Mouse (Mus musculus) ovary, postnatal 10 days (tissue): ENCODE measurements around the gene Alad.

Experiments used
- DNase-seq: peaks from one replicate; pipeline ENCODE4 v3.0.0; 2022; ENCODE audit warnings: low spot score

Gene Alad

DNA sequence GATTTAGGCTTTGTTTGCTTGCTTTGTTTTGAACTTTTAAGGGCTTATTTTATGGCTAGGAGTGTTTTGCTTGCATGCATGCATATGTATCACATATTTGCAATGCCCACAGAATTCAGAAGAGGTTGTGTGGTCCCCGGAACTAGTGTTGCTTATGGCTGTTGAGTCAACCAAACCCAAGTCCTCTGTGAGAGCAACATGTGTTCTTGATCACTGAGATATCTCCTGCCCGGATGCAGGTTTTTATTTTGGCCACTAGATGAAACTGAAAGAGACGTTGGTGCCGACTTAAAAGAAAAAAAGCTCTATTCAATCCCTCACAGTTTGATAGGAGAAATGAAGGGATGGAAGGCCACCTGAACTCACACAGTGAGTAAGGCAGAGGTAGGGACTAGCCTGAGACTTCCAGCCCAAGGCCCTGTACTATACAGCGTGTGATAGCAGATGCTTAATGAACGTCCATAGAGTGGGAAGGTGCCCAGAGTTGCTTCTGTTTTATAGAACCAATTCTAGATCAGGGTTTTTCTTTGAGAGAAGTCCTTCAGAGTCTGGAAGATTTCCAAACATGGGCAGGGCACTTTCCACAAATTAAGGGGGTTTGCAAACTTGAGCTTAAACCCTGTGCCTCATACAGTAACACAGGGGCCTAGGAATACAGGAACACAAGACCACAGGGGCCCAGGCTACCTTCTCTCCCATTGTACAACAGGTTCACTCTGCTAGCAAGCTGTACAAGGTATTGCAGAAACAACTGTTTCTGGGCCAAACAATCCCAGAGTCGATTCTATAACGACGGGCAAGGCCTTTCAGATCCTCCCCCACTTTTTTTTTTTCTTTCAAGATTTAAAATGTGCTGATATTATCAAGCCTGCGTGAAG, 1.9 kb downstream of the Alad start:
- no peak for DNase-seq

DNA sequence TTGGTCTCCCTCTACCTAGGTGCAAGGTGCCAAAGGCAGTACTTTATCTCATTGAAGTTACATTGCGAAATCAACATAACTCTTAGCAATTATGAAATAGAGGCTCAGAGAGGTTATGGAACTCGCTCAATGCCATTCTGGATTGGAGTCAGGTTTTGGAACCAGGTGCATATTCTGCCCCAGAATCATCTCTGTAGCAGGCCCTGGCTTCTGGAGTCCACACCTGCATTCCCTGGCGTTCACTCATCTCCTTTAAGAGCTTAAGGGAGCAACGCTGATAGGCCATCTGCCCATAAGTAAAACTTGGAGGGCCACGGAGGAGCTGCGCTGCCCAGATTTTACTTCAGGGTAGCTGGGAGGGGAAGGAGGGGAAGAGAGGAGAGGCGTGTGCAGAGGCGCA, 2.7 kb downstream of the Alad start:
- DNase-seq, result no peak

DNA sequence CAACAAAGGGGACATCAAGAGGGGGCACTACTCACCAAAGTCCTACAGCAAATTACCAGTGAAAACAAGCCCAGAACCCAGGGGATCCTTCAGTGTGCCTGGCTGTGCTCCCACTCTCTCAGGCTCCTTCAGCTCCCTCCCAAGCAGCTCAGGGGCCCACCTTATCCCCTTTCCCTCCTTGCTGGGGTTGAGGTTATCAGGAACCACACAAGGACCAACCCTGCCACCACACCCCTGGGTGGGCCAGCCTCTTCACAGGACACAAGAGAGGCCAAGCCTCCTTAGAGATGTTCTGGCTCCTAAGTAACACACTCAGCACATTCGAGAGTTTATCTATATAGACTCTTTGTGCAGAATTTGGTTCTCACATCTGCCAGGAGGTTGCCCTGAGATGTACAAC, 3.1 kb downstream of the Alad start:
- DNase-seq, result no peak

DNA sequence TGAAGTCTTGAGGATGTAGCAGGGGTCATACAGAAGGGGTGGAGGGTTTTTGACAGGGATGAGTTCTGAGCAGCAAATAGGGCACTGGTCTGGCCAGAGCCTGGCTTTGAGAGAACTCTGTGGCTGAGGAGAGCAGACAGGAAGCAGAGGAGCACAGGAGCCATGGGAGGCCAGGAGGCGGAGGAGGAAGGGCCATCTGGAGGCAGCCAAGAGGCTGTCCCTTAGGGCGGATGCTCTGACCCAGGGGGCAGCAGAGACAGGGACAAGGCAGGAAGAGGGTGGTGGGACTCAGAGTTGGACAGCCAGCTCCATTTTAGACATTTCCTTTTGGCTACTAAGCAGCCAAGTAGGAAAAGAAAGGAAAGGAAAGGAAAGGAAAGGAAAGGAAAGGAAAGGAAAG, 3.6 kb downstream of the Alad start:
- no peak for DNase-seq

DNA sequence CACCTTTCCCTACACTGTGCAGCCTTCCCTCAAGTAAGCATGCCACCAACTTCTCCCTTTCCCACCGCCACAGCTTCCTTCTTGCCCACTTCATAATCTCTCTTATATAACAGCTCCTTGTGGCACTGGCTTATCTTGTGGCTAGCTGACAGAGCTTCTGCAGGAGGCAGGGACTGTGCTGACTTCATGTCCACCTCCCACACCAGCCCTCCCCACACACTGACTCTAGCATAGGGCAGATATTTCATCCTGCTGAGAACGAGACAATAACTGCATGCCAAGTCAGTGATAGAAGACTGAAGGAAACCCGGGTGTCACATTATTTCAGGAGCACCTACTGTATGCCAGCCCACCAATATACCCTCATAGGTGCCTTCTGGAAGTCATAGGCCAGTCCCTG, 4.2 kb downstream of the Alad start:
- no peak for DNase-seq

DNA sequence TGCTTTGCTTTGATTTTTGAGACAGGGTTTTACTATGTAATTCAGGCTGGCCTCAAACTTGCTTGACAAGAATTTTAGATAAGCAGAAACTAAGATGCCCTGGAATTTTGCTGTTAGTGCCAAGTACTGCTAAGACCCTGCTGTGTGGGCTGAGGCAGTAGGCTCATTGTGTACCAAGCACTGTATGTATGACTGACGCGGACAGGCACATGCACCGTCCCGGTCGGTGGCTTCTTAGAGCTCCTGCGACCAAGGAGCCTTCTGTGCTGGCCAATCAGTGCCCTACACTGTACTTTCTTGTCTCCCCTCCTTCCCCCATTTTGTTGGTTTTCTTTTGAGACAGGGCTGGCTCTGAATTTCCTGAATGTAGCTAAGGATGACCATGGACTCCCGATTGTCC, 4.7 kb downstream of the Alad start:
- DNase-seq, result no peak

DNA sequence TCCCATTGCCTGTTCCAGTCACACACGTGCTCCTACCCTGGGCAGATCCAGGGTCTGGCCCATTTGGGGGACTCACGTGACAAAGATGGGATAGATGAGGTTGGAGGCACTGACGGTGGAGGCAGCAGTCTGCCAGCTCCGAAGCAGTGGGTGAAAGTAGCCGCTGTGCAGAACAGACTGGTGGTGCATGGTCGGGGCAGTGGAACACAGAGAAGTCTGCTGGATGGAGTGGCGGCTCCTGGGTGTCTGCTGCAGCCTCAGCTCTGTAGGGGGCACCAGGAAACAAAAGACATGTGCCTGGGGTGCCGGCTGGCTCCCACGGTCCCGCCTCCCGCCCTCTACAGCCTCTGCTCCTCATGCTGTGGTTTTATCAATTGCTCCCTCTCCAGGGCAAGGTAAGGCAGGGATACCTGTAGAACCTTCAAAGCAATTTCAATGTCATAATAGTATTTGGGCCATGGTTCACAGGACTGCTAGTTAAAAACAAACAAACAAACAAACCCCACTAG, 5.7 kb downstream of the Alad start:
- no peak for DNase-seq

DNA sequence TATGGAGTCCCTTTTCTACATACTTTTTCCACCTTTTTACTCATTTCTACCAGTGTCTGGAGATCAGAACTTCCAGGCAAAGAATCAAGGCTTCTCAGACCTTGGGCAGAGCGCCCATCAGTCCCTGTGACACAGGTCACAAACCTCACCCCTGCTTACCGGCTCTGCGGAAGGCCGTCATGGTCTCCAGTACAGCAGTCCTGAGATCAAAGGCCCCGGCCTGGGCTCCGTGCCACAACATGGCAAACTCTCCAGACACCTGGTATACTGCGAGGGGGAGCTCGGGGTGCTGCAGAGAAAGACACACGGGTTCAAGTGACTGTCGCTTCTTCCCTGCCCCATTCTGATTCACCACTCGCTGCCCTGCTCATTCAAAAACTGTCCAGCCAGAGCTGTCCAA, 9.8 kb downstream of the Alad start:
- no peak for DNase-seq

DNA sequence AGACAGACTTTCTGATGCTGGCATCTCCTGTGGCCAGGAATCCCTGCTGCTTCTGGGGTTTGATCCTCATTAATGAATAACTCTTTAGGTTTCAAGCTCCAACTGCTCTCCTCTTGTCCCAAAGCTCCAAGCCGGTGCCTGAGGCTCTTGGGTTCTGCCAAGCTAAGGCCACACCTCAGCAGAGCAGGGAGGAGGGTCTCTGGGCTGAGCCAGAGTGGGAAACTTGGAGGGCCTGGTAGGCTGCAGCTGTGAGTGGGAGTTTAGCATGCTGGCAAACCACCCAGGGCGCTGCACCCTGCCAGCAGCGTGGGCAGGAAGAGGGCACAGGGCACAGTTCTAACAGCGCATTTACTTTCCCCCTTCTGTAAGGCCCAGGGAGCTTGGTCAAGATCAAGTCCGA, 10.9 kb downstream of the Alad start:
- no peak for DNase-seq

DNA sequence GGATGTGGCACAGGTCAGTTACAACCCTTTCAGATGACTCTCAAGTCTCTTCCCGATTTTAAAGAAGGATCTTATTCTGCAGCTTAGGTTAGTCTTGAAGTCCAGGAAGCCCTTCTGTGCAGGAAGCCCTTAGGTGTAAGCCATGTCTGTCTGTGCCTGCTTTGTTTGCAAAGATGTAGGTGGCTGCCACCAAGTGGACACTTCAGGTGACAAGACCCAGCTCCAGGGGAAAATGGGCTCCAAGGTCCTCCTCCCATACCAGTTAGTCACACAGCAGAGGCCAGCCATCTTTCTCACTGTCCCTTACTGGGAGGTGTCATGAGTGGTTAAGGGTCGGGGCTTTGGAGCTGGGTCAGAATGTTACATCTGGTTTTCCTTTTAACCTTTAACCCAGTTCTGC, 12.9 kb downstream of the Alad start:
- no peak for DNase-seq

DNA sequence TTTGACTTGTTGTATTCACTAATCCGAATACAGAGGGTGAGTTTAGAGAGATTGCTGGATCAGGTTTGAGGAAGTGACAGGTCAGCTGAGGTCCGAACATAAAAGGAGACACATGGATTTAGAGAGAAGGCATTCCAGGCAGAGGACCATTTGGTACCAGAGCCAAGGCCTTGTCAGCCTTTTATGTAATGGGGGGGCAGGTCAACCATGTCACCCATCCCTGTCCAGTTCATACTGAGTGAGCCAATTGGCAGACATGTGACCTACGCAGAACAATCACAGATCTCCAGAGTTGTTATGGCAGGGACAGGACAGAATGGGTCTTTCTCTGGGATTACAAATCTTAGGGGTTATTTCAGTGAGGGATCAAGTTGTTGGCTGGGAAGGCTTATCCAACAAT, 13.7 kb downstream of the Alad start:
- no peak for DNase-seq

DNA sequence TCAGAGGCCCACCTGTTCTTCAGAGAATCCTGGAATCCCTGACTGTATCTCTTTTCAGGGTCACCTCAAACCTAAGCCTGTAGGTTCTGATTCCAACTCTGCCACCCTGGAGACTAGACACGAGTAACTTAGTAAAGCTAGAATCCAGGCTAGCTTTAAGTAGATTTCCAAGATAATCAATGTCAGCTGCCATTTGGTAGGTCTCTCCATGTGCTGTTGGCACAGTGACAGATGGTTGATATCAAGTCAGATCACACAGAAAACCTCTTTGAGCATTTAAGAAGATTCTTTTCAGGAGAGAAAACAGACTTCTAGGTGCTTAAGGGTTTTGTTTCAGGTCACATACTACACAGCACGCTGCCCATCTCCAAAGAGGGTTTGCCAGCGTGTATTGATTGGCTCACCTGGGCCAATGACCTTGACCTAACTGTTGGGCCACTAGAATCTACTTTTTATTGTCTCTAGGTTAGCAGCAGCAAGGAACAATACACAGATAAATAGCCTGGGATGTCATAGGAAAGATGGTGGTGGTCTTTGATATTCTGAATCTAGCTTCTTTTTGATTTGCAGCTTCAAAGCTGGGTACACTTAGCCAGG, 16.2 kb downstream of the Alad start, which contains the start of gene Hdhd3:
Gene Hdhd3 (minus strand): TSS at position 94 of the 597 bp plus-strand sequence.
- no peak for DNase-seq

DNA sequence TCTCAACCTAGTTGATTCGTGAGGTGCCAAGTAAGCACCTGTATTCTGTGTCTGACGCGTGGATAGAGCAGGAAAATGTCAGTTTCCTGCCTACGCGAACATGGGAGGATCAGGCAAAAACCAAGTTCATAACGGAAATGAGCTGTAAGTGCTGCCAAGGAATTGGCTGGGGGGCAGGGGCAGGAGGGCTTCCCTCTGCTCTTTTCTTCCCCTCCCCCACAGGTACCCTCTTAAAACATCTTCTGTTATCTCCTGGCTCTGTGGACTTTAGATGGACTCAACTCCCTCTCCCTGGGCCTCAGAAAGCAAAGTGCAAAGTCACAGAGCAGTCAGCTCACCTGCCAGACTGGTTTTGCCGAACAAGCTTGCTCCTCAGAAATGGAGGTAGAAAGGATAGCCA, 16.7 kb downstream of the Alad start:
- DNase-seq, result no peak

DNA sequence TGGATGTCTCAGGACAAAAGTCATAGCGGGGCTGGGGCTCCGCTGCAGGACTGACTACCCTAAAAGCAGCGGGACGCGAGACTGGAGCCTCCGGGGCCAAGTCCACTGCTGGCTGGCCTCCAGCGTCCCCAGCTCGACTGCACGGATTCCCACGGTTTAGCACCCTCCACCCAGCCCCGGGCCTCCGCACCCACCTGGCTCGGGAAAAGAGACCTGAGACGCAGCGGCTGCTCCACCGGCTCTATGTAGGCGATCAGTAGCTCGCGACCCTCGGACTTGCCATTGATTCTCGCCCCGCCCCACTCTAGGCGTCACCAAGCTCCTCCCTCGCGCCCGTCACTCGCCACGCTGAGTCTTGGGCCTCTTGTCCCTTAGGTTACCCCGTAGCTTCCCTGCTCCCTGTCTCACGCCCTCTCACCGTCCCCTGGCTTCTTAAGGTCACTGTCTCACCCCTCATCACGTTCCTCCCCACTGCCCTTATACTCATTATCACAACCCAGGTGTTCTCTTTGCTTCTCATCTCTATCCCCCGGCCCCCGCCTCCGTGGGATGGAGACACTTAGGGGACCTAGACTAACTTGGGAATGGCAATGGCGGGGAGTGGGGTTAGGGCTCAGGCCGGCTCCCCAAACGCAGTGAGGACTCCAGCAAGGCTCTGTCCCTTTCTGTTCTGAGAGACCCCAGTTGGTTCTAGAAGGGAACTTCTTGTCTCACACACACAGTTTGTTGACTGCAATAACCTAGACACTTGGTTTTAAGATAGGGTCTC, 17.6 kb downstream of the Alad start:
- peak; percentile 75 for DNase-seq

DNA sequence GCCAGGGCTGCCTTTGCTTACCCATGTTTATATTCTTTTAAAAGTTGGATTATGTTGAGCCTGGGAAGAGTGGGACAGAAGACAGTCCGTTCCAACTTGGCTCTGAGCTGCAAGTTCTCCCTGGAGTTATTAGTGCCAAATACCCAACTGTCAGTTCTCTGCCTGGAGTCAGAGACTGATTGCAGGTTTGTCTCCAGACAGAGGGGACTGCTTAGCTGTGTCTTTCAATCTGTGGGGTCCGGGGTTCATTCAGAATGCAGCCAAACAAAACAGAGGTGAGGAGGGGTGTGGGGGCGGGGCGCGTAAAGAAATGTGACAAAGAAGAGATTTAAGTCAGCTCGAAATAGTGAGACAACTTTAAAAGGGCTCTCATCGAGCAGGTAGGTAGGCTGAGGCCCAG, 18.2 kb downstream of the Alad start:
- DNase-seq, result no peak

DNA sequence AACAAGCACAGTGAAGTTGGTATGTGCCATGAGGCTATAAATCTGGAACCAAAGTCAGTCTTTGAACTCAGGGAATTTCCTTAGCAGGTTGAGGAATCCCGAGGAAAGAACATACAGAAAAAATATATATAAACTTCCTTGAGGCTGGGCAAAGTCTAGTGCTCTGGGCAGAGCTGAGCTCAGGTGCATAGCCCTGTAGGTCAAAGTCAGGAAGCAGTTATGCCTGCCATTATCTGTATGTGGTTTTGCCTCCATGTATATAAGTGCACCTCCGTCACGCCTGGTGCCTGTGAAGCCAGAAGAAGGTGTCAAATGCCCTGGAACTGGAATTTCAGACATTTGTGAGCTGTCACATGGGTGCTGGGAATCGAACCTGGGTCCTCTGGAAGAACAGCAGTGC, 18.9 kb downstream of the Alad start:
- no peak for DNase-seq

DNA sequence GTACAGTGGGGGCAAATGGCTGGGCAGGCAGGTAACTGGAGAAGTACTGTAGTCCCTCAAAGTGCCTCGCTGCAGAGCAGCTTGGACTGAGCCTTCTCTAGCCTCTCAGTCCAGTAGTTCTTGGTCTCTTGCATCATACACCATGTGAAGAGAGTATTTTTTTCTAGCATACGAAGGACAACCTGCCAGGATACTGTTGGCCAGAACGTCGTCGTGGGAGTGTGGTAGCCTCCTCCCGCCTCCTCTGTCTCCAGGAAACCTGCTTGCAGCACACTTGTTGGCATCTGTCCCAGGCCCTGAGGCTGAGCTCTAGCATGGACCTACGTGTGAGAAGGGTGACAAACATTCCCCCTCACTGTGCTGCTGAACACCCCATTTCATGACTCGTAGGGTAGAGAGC, 22.9 kb downstream of the Alad start:
- no peak for DNase-seq

DNA sequence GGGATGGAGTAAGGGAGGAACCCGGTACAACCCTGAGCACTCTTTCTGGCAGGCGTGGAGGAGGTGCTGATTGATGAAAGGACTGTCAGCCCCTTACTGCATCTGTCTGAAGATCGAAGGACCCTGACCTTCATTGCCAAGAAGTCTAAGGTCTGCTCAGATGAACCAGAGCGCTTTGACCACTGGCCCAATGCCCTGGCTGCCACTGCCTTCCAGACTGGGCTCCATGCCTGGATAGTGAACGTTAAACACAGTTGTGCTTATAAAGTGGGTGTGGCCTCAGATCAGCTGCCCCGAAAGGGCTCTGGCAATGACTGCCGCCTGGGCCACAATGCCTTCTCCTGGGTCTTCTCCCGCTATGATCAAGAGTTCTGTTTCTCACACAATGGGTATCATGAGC, 23.8 kb downstream of the Alad start:
- no peak for DNase-seq

DNA sequence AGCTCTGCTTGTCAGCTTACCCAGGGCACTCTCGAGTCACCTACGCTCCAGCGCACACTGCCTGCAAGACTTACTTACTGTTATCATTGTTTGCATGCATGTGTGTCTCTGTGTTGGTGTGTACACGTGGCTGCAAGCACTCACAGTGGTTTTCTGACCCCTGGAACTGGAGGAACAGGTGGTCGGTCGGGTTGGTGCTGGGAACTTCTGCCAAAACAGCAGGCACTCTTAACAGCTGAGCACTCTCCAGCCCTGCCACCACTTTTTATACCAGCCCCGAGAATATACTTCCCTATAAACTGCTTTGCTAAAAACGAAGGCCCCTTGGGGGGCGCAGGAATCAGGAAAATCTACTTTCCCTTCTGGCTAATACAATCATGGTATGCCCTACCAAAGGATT, 25.5 kb downstream of the Alad start:
- DNase-seq, result no peak

DNA sequence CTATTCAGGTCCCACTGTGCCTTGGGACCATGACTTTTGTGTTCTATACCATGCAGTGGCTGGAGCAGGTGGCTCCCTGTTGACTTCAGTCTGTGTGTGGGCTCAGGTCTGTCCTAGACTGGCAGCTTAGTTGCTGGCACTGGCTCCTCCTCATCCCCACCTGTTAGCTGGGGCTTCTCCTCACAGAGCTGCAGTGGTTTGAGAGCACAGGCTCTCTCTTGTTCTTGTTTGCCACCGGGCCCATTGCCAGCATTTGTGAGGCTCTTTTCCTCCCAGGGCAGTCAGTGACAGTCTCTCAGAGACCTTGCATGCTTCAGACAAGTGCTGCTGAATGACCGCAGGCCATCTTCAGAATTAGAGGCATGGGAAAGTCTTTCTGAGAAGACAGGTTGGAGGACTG, 27.0 kb downstream of the Alad start:
- no peak for DNase-seq

DNA sequence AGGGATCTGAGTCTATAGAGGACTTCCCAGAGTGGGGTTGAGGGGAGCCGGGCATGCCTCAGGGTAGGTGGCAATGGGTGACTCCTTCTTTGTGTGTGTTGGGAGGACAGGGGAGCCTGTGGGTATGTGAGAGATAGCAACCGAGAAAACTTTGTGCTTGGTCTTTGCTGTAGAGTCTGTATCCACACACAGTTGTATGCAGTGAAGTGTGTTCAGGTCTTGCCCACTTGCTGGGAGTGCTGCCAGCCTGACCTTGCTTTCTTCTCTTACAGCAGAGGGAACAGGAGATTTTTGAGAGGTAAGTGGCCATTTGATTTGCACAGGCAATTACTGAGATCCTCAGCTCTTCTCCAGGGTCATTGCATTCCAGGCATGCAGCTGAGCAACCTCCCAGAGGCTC, 31.8 kb downstream of the Alad start:
- no peak for DNase-seq

DNA sequence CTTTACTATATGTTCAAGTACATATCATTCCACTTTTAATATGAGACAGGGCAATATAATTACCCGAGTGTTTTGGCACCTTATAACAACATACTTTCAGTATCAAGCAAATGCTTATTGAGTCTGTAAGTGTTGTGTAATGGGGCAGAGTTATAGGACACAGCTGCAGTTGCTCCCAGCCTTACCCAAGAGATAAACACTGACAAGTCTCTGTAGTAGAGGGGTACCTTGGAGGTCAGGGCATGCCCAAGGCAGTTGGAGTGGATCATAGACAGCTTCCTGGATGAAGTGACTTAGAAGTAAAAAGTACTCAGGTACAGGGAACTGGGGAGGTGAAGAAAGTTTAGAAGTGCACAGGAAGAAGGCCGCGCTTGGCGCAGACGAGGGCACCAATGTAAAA, 32.5 kb downstream of the Alad start:
- no peak for DNase-seq

DNA sequence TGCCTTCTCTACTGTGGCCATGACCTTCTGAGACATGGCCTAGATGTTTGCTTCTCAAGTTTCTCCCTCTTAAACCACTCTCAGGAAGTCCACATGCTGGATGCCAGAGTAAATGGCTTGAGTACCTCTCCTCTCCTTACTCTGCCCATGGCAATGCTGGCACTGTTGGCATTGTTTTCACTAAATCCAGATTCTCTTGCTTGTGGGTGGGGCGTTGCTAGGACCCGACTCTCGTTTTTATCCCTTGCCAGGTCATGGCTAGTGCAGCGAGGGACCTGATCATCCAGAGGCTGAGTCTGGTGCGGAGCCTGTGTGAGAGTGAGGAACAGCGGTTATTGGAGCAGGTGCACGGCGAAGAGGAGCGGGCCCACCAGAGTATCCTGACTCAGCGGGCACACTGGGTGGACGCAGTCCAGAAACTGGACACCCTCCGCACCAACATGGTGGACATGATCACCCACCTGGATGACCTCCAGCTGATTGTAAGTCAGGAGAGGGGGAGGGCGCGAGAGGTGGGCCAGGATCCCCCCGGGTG, 33.5 kb downstream of the Alad start:
- no peak for DNase-seq
